Mouse (Mus musculus) kidney, adult 2 months (tissue): ENCODE data around the gene Tbc1d32.

Source experiments
- CTCF ChIP-seq: fragments of 200-500 bp; conservative IDR thresholded peaks from 2 replicates; pipeline ENCODE4 v1.5.1; 2011; ENCODE audit warnings: low read depth, mild to moderate bottlenecking, control low read depth, low read length, moderate library complexity, mixed read lengths; ENCODE audit not compliant: insufficient read depth, insufficient read length
- POLR2A ChIP-seq: fragments of 200-500 bp; IDR thresholded peaks from one replicate; pipeline ENCODE4 v1.6.1; 2011; ENCODE audit warnings: low read depth, low read length, control low read depth

GRCm38 (mm10) chr10:56156956-56157355 lies 71.5 kb downstream of the Tbc1d32 start:
- no peak for TF ChIP-seq POLR2A
- no peak for TF ChIP-seq CTCF
